23 mouse cellular contexts compared by ENCODE assay signal in genomic region chr4:143334995-143335394, GRCm38 (mm10). TPM values are rescaled to one million over a fixed set of nuclear protein-coding genes. Genes with fewer than 3 reads are reported as not detected.
"Had no signal": no experiment of that assay in that cellular context is flagged by ENCODE, and none has a peak within 500 bp of the region (broad histone marks: within the 10 kb centered on the region; RNA-seq: fewer than 3 reads in every experiment).

No protein-coding gene starts in this region.

- DNase-seq: kidney, postnatal 36 days; left cerebral cortex, postnatal 4 days; lung, adult 2 months; lung, postnatal 36 days; spleen, adult 18-20 months; thymus, adult 2 months; thymus, postnatal 25 days had no signal

- H3K27ac ChIP-seq: limb, embryonic 13.5 days; liver, embryonic 15.5 days; midbrain, embryonic 13.5 days; neural tube, embryonic 15.5 days had no signal

- H3K4me1 ChIP-seq: liver, embryonic 15.5 days; midbrain, embryonic 13.5 days had no signal

- H3K9me3 ChIP-seq: limb, embryonic 13.5 days; liver, embryonic 15.5 days; midbrain, embryonic 13.5 days; neural tube, embryonic 15.5 days had no signal

- H3K4me2 ChIP-seq: limb, embryonic 13.5 days; liver, embryonic 11.5 days; liver, embryonic 15.5 days; midbrain, embryonic 13.5 days; neural tube, embryonic 15.5 days had no signal

- H3K9ac ChIP-seq: limb, embryonic 13.5 days; liver, embryonic 15.5 days; midbrain, embryonic 13.5 days; neural tube, embryonic 15.5 days had no signal

- H3K27me3 ChIP-seq: limb, embryonic 13.5 days; liver, embryonic 15.5 days; midbrain, embryonic 13.5 days; neural tube, embryonic 15.5 days had no signal

- ATAC-seq: lung, postnatal 0 days; midbrain, embryonic 13.5 days had no signal

- H3K4me3 ChIP-seq: limb, embryonic 13.5 days; liver, embryonic 15.5 days; midbrain, embryonic 13.5 days; neural tube, embryonic 15.5 days had no signal

- H3K36me3 ChIP-seq: limb, embryonic 13.5 days; liver, embryonic 15.5 days; midbrain, embryonic 13.5 days; neural tube, embryonic 15.5 days had no signal

RNA-seq across cellular contexts. Expression of gene Lrrc38, which starts 14.6 kb away (rescaled TPM):
- total RNA-seq: megakaryocyte progenitor cell, adult 5-6 weeks had no signal
- polyA plus RNA-seq: liver, embryonic 11.5 days; lung, postnatal 0 days; stomach, embryonic 14.5 days had no signal

RNA-seq across cellular contexts. Expression of gene Pdpn, which starts 35.6 kb away (rescaled TPM):
- total RNA-seq: megakaryocyte progenitor cell, adult 5-6 weeks had no signal

RNA-seq across cellular contexts. Expression of gene Pramel1, which starts 59.2 kb away (rescaled TPM):
- total RNA-seq: layer of hippocampus, adult 18-20 months; layer of hippocampus, postnatal 14 days; left cerebral cortex, adult 18-20 months; left cerebral cortex, postnatal 10 days; left cerebral cortex, postnatal 4 days; megakaryocyte progenitor cell, adult 5-6 weeks; midbrain, postnatal 0 days had no signal
- polyA plus RNA-seq: kidney, embryonic 16.5 days; limb, embryonic 13.5 days; liver, embryonic 11.5 days; liver, embryonic 15.5 days; lung, adult 2 months; lung, postnatal 0 days; midbrain, embryonic 13.5 days; midbrain, postnatal 0 days; neural tube, embryonic 11.5 days; neural tube, embryonic 15.5 days; stomach, embryonic 14.5 days; thymus, adult 2 months; urinary bladder, adult 2 months had no signal
